Mouse (Mus musculus) CD4-positive helper T cell, adult 2 months (primary cell): ENCODE results near the gene Asap3.

Experiments used
- DNase-seq: peaks from one replicate; pipeline ENCODE4 v3.0.0-alpha.2; 2012; ENCODE audit warnings: low read depth, missing footprints, low spot score

The Asap3 gene

DNA sequence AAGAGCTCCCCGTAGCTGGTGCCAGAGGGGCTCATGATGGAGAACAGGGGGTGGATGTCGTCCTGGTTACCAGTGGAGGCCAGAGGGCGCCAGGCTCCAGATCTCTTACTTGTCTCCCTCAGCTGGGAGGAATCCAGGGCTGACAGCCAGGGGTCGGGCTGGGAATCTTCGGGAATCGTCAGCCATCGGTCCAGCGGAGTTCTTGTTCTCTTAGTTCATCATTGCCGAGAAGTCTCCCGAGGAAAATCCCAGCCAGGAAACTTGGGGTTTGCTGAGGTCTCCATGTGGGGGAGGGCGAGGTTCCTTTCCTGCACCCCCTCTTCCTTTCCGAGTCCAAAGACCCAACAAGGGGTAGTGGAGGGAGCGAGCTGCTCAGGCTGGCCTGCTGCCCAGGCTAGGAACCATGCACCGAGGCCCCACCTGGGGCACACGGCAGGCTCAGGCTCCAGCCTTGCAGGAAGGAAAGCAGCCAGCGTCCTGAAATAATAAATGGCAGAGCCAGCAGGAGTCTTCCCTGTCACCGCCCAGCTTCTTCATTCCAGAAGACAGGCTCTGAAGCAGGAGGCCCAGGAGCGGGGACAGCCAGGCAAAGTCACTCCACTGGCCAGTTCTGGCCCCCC, 12.5 kb downstream of the Asap3 start:
- DNase-seq, result no peak

GRCm38 (mm10) chr4:136220133-136220775, 14.1 kb downstream of the Asap3 start:
- DNase-seq, result no peak

DNA sequence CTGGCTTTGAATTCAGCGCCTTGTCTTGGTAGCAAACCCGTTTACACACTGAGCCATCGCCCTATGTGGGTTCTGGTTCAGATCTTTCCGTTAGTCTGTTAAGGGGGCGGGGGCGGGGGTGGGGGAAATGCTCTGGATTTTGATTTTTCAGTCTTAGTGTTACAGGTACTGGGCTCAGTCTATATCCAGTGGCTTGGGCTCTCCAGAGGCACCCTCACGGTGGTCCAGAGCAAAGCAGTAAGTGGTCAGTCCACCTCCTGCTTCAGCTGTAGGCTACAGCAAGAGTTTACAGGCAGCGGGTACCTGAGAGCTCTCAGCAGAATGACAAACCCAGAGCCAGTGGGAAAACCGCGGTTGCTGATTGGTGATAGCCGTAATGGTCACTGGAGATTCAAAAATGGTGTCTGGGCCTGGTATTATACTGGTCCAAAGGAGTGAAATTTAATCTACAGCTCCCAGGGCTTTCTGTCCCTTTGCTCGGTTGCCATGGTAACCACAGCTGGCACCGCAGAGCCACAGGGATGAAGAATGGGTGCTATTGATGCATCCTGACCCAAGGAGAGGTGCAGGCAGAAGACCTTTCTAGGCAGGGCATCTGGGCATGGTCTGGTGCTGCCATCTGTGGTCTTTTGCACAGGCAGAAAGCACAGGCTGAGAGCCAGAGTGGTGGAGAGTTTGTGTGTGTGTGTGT, 17.5 kb downstream of the Asap3 start:
- DNase-seq, result no peak

- no peak for DNase-seq
These were observed 18.0 kb downstream of the Asap3 start for GRCm38 (mm10) chr4:136224240-136224559.

DNA sequence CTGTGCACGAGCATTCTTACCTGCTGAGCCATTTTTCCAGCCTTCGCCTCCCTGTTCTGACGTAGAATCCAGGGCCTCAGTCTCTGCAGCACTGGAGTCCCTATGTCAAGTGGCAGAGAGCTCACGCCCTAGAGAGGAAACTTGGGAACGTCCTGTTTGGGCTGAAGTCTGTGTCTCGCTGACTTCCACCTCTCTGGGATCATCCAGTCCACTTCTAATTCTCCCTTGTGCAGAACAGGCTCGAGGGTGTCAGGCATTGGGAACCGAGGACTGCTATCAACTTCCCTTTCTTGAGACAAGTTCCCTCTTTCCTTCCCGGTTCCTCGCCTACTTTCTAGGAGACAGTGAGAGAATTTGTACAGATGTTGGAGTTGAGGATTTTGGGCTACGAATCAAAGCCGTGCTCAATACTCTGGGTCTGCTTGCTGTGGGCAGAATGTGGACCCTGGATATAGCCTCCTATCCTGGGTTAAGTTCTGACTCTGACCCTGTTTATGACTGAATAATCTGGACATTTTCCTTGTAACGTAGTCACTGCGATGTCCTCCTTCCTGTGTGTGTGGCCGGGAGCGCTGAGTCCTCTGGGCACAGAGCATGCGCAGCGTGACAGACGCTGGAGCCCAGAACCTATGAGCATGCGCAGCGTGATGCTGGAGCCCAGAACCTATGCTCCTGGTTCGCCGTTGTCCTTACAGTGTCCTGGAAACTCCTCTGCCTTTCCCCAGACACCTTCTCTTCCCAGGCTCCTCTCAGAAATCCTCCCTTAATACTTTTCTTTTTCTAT, 18.7 kb downstream of the Asap3 start:
- DNase-seq, result no peak

DNA sequence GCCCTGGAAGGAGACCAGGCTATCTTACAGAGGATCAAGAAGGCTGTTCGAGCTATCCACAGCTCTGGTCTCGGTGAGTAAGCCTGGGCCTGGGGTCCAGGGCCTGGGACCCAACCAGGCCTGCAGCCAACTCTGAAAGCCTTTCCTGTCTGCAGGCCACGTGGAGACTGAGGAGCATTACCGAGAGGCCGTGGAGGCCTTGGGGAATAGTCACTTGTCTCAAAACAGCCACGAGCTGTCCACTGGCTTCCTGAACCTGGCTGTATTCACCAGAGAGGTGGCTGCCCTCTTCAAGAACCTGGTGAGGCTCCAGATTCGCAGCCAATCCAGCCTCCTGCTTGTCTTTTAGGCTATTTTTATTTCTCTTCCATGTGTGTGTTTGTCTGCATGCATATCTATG, 21.2 kb downstream of the Asap3 start:
- no peak for DNase-seq

DNA sequence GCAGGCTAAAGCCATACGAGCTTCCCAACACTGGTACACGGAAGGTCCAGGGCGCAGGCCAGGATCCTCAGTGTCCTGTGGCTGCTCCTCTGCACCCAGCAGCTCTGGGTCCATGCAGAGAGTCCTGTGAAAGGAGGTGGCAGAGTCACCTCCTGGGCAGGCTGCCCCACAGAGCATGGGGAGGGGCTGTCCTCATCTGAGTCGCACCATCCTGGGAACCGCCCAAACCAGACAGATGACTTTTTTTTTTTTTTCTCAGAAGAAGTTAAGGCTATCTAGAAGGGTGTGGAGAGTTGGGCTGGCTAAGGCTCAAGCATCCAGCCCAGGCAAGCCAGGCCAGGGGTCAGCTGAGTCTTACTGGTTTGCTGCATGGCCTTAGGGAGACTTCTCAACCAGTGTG, 22.5 kb downstream of the Asap3 start:
- no peak for DNase-seq

- no peak for DNase-seq
These were observed 32.5 kb downstream of the Asap3 start for GRCm38 (mm10) chr4:136238669-136239068.

DNA sequence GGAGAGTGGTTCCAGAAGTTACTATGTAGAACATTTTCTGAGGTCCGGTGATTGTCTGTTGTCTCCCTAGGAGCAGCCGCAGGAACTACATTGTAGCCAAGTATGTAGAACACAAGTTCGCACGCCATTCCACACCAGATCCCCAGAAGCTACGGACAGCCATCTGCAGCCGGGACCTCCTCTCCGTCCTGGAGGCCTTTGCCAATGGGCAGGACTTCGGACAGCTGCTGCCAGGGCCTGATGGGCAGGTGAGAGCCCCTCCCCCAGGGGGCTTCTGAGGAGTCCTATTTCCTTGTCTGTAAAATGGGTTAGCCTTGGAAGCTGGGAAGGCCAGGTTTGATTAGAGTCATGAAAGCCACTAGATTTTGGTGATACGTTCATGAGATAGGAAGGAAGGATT, 32.9 kb downstream of the Asap3 start:
- DNase-seq, result no peak

GRCm38 (mm10) chr4:136239622-136240021, 33.5 kb downstream of the Asap3 start:
- peak; percentile 67 for DNase-seq

DNA sequence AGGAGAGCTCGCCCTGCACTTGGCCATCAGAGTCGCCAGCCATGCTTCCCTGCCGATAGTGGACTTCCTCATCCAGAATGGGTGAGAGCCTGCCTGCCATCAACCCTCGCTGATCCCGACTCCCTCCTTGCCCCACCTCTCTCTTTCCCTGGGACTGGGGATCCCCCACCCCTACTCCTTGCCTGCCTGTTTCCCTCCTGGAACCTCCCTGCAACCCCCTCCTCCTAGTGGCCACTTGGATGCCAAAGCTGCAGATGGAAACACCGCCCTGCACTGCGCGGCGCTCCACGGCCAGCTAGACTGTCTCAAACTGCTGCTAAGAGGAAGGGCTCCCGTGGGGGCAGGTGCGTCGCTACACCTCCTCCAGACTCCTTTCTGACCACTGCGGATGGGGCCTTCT, 34.0 kb downstream of the Asap3 start:
- no peak for DNase-seq

- DNase-seq, result no peak
These were observed 34.8 kb downstream of the Asap3 start for GRCm38 (mm10) chr4:136240955-136241354.

DNA sequence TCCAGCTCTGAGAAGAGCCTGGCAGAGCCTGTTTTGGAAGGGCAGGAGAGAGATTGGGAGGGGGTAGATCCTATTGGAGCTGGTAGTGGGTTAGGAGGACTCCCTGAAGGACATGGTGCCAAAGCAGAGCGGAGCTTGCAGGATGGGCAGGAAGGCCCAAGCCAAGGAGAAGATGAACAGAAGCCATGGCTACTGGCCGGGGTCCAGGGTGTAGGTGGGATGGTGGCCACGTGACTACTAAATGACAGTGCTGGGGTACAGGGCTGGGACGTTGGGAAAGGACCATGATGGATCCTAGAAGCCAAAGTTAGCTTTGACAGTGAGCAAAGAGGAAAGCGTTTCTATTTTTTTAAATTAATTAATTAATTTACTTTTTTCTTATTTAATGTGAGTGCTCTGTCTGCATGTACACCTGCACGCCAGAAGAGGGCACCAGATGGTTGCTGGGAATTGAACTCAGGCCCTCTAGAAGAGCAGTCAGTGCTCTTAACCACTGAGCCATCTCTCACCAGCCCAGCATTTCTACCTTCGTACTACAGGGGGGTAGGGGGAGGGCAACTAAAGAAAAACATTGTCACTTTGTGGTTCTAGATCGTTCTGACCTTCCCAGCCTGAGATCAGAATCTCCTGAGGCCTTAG, 36.0 kb downstream of the Asap3 start:
- DNase-seq, result no peak

- no peak for DNase-seq
These were observed 36.6 kb downstream of the Asap3 start for GRCm38 (mm10) chr4:136242728-136243127.

DNA sequence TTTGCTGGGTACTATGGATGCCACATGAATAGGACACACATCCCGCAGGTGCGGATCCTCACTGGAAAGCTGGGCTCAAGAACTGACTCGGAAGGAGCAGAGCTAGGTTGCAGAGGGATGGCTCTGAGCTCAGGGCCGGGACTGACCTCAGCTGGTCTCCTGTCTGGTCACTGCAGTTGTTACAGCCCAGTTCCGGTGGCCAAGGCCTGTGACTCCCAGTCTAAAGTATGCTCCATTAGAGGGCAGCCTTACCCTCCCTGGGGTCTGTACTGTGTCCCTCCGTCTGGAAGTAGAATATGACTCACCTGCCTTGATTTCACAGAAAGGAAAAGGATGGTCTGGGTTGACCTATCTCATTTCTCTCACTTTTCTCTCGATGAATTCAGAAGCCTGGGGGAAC, 38.0 kb downstream of the Asap3 start:
- DNase-seq, result no peak

DNA sequence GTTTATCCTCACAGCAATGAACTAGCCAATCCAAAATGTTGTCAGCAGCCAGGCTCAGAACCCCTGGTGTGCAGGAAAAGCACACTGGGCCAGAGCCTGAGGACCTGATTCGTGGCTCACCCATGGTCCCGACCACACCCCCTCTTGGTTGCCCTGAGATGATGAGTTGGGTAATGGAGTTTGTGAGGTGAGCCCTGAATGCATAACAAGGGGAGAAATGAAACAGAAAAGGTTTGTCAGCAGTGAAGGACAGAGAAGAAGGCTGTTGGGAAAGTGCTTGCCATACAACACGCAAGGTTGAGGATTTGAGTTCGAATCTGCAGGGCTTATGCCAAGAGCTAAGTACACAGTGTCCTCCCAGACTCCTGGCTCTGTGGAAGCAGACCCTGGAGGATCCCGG, 39.5 kb downstream of the Asap3 start:
- DNase-seq, result no peak

DNA sequence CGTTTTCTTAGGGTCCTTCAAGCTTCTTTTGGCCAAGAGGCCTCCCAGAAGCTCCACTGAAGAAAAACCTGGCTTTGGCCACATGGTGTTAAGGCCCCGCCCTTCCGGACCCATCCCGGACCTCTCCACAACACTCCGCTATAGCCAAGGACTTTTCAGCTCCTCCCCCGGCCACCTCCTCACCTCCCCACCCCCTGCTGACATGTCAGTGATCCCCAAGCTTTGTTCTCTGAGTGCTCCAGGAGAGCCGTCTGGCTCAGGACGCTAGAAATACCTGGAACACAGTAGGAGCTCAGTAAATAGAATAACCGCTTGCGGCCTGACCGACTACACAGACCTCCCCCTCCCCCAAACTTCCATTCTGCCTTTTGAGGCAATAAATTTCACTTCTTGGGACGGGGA, 40.4 kb downstream of the Asap3 start:
- DNase-seq, result no peak

GRCm38 (mm10) chr4:136247386-136247728, 41.2 kb downstream of the Asap3 start:
- DNase-seq, result no peak

DNA sequence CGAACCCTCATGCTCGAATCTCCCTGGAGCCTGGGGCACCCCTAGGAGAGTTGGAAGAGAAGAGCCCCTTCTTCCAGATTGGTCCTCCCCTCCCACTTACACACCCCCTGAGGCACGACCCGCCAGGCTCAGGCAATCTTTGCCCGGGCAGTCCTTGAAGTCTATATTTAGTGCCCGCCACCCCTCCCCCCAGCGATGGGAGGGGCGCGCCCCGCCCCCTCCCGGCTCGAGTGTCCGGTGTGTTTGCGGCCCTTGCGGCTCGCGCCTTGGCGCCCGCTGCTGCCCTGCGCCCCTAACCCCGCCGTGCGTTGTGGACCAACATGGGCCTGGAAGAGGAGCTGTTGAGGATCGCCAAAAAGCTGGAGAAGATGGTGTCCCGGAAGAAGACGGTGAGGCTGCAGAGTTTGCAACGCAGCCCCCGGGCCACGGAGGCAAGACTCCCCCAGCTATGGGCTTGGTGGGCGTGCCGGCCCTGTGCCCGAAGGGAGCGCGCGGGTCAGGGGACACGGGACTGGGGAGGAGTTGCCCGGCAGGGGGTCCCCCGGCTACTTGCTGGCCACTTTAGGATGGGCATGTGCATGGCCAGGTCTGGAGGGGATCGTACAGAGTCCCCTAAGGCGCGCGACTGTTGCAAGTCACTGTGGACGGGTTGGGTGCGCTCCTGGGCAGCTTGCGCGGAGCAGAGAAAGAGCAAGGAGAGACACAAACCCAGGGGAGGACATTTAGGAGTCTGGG, 41.7 kb downstream of the Asap3 start, which contains the start of gene Tcea3:
TSS of gene Tcea3 (plus strand) at position 1 of the 735 bp plus-strand sequence.
- DNase-seq, result no peak

GRCm38 (mm10) chr4:136248464-136249331, 42.5 kb downstream of the Asap3 start:
- DNase-seq, result no peak

- no peak for DNase-seq
These were observed 43.1 kb downstream of the Asap3 start for GRCm38 (mm10) chr4:136249332-136249647.
